Mouse (Mus musculus): ENCODE results near the gene Metrn. TPM values are rescaled to one million over a fixed set of nuclear protein-coding genes. Genes with fewer than 3 reads are reported as not detected.

Metrn gene
- polyA plus RNA-seq, 1 experiment from 2014 or later, result 37.0 TPM

GRCm38 (mm10) chr17:25749314-25749713 lies 47.6 kb downstream of the Metrn start:
- Histone ChIP-seq H3K36me3 (ENCODE audit: control insufficient read depth, insufficient read depth, low read length) (no peaks in the 10 kb centered on the region), H3K4me1 (ENCODE audit: control insufficient read depth, insufficient read depth, low read length) (peaks cover 3% of the 10 kb centered on the region; the same call in 1 of the 2 replicates), H3K4me2 (ENCODE audit: low read depth, low read length) (no peak overlapping the region), H3K9ac (ENCODE audit: low read depth, low read length) (no peak overlapping the region), H3K9me3 (ENCODE audit: control insufficient read depth, low read length) (no peaks in the 10 kb centered on the region), H3K27me3 (replicated peaks; ENCODE audit: control insufficient read depth, insufficient read depth, low read length) (no peaks in the 10 kb centered on the region), H3K27ac (ENCODE audit: low read length) (no peak overlapping the region), H3K4me3 (ENCODE audit: low read length) (no peak overlapping the region)
- WGBS, result 84% methylated on average over 6 of the region's 6 CpGs
- no peak for ATAC-seq

GRCm38 (mm10) chr17:25748238-25748637 lies 48.7 kb downstream of the Metrn start:
- no peak overlapping the region for H3K27ac ChIP-seq (ENCODE audit: low read length)
- no peak overlapping the region for H3K4me3 ChIP-seq (ENCODE audit: low read length)
- no peaks in the 10 kb centered on the region for H3K27me3 ChIP-seq (replicated peaks; ENCODE audit: control insufficient read depth, insufficient read depth, low read length)
- no peaks in the 10 kb centered on the region for H3K9me3 ChIP-seq (ENCODE audit: control insufficient read depth, low read length)
- H3K4me2 ChIP-seq (ENCODE audit: low read depth, low read length), result no peak overlapping the region
- peaks cover 3% of the 10 kb centered on the region; the same call in 1 of the 2 replicates for H3K4me1 ChIP-seq (ENCODE audit: control insufficient read depth, insufficient read depth, low read length)
- no peaks in the 10 kb centered on the region for H3K36me3 ChIP-seq (ENCODE audit: control insufficient read depth, insufficient read depth, low read length)
- WGBS, result 90% methylated on average over 4 of the region's 4 CpGs
- H3K9ac ChIP-seq (ENCODE audit: low read depth, low read length), result no peak overlapping the region
- no peak for ATAC-seq

DNA sequence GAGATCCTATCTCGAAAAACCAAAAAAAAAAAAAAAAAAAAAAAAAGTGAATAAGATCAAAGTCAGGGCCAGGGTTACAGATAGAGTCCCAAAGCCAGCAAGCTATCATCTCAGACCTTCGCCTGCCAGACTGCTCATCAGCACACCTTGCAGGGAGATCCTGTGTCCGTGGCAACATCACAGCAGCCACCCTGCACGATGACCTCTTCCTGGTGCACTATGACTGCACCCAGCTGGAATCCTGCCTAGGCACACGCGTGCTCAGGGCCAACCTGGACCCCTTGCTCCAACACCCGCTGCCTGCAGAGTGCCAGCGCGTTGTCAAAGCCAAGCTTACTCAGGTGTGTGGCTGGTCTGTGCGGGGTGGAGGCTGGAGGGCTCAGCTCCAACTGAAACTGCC lies 52.6 kb downstream of the Metrn start:
- ATAC-seq, result no peak
- H3K9me3 ChIP-seq (ENCODE audit: control insufficient read depth, low read length), result no peaks in the 10 kb centered on the region
- H3K4me3 ChIP-seq (ENCODE audit: low read length), result no peak overlapping the region
- H3K36me3 ChIP-seq (ENCODE audit: control insufficient read depth, insufficient read depth, low read length), result no peaks in the 10 kb centered on the region
- WGBS, result 76% methylated on average over 10 of the region's 10 CpGs
- H3K9ac ChIP-seq (ENCODE audit: low read depth, low read length), result no peak overlapping the region
- no peak overlapping the region for H3K27ac ChIP-seq (ENCODE audit: low read length)
- H3K4me2 ChIP-seq (ENCODE audit: low read depth, low read length), result no peak overlapping the region
- no peaks in the 10 kb centered on the region for H3K4me1 ChIP-seq (ENCODE audit: control insufficient read depth, insufficient read depth, low read length)
- H3K27me3 ChIP-seq (replicated peaks; ENCODE audit: control insufficient read depth, insufficient read depth, low read length), result no peaks in the 10 kb centered on the region

- Histone ChIP-seq H3K4me3 (ENCODE audit: low read length) (no peak overlapping the region), H3K9me3 (ENCODE audit: control insufficient read depth, low read length) (no peaks in the 10 kb centered on the region), H3K36me3 (ENCODE audit: control insufficient read depth, insufficient read depth, low read length) (no peaks in the 10 kb centered on the region), H3K4me2 (ENCODE audit: low read depth, low read length) (no peak overlapping the region), H3K4me1 (ENCODE audit: control insufficient read depth, insufficient read depth, low read length) (no peaks in the 10 kb centered on the region), H3K9ac (ENCODE audit: low read depth, low read length) (no peak overlapping the region), H3K27ac (ENCODE audit: low read length) (no peak overlapping the region), H3K27me3 (replicated peaks; ENCODE audit: control insufficient read depth, insufficient read depth, low read length) (no peaks in the 10 kb centered on the region)
- 90% methylated on average over 9 of the region's 9 CpGs for WGBS
- no peak for ATAC-seq
These were observed 53.1 kb downstream of the Metrn start for GRCm38 (mm10) chr17:25743831-25744230.

Small RNA genes lying within 50 kb of the gene (microRNA-seq; reads per million reads assigned to microRNA genes)
- gene Gm25083 (not detected), gene Mir3082 (not detected), gene Mir6966 (not detected)

Other genes with a start within 250 kb of the Metrn start
- gene Sox8, start 226.4 kb downstream of the Metrn start, polyA plus RNA-seq (2015; fragmentation: Nextera tagmentation; extraction: Ambion mirVana), result 3.6 and 4.3 TPM in 2 replicates
- gene Lmf1, start 218.1 kb downstream of the Metrn start, polyA plus RNA-seq (2015; fragmentation: Nextera tagmentation; extraction: Ambion mirVana), result 39.1 and 40.6 TPM in 2 replicates
- gene Gng13, start 80.0 kb downstream of the Metrn start, polyA plus RNA-seq (2015; fragmentation: Nextera tagmentation; extraction: Ambion mirVana), result 1.9 TPM in 2 replicates
- gene Chtf18, start 69.7 kb downstream of the Metrn start, polyA plus RNA-seq (2015; fragmentation: Nextera tagmentation; extraction: Ambion mirVana), result 20.6 and 22.7 TPM in 2 replicates
- 15.8 and 19.4 TPM in 2 replicates for gene Rpusd1, start 69.5 kb downstream of the Metrn start, polyA plus RNA-seq (2015; fragmentation: Nextera tagmentation; extraction: Ambion mirVana)
- gene Mslnl, start 61.1 kb downstream of the Metrn start, polyA plus RNA-seq (2015; fragmentation: Nextera tagmentation; extraction: Ambion mirVana), result 0.05 TPM in 2 replicates
- 27.7 and 33.3 TPM in 2 replicates for gene Msln, start 42.8 kb downstream of the Metrn start, polyA plus RNA-seq (2015; fragmentation: Nextera tagmentation; extraction: Ambion mirVana)
- 33.6 and 34.6 TPM in 2 replicates for gene Narfl, start 23.4 kb downstream of the Metrn start, polyA plus RNA-seq (2015; fragmentation: Nextera tagmentation; extraction: Ambion mirVana)
- gene Haghl, start 11.5 kb downstream of the Metrn start, polyA plus RNA-seq (2015; fragmentation: Nextera tagmentation; extraction: Ambion mirVana), result 36.8 and 41.1 TPM in 2 replicates
- 0.16 and 0.27 TPM in 2 replicates for gene Ccdc78, start 10.6 kb downstream of the Metrn start, polyA plus RNA-seq (2015; fragmentation: Nextera tagmentation; extraction: Ambion mirVana)
- 111 and 112 TPM in 2 replicates for gene Fam173a, start 4.2 kb downstream of the Metrn start, polyA plus RNA-seq (2015; fragmentation: Nextera tagmentation; extraction: Ambion mirVana)
- not detected in 2 replicates for gene AC134908.4, start 1.5 kb downstream of the Metrn start, polyA plus RNA-seq (2015; fragmentation: Nextera tagmentation; extraction: Ambion mirVana)
- gene Fbxl16, start 11.9 kb upstream of the Metrn start, polyA plus RNA-seq (2015; fragmentation: Nextera tagmentation; extraction: Ambion mirVana), result 2.2 and 2.4 TPM in 2 replicates
- 23.4 and 25.5 TPM in 2 replicates for gene Wdr24, start 26.5 kb upstream of the Metrn start, polyA plus RNA-seq (2015; fragmentation: Nextera tagmentation; extraction: Ambion mirVana)
- 50.1 and 50.9 TPM in 2 replicates for gene Jmjd8, start 31.7 kb upstream of the Metrn start, polyA plus RNA-seq (2015; fragmentation: Nextera tagmentation; extraction: Ambion mirVana)
- 303 and 321 TPM in 2 replicates for gene Stub1, start 36.3 kb upstream of the Metrn start, polyA plus RNA-seq (2015; fragmentation: Nextera tagmentation; extraction: Ambion mirVana)
- gene Rhbdl1, start 40.2 kb upstream of the Metrn start, polyA plus RNA-seq (2015; fragmentation: Nextera tagmentation; extraction: Ambion mirVana), result 1.6 and 2.0 TPM in 2 replicates
- gene Gm20683, start 44.6 kb upstream of the Metrn start, polyA plus RNA-seq (2015; fragmentation: Nextera tagmentation; extraction: Ambion mirVana), result 1.4 and 2.3 TPM in 2 replicates
- 21.5 and 23.2 TPM in 2 replicates for gene Rhot2, start 47.7 kb upstream of the Metrn start, polyA plus RNA-seq (2015; fragmentation: Nextera tagmentation; extraction: Ambion mirVana)
- 11.3 and 11.9 TPM in 2 replicates for gene Wdr90, start 64.4 kb upstream of the Metrn start, polyA plus RNA-seq (2015; fragmentation: Nextera tagmentation; extraction: Ambion mirVana)
- 79.5 and 89.3 TPM in 2 replicates for gene Mcrip2, start 71.6 kb upstream of the Metrn start, polyA plus RNA-seq (2015; fragmentation: Nextera tagmentation; extraction: Ambion mirVana)
- 61.0 and 66.9 TPM in 2 replicates for gene Mettl26, start 77.9 kb upstream of the Metrn start, polyA plus RNA-seq (2015; fragmentation: Nextera tagmentation; extraction: Ambion mirVana)
- gene Wfikkn1, start 83.7 kb upstream of the Metrn start, polyA plus RNA-seq (2015; fragmentation: Nextera tagmentation; extraction: Ambion mirVana), result 0.16 and 0.55 TPM in 2 replicates
- gene Rab40c, start 122.6 kb upstream of the Metrn start, polyA plus RNA-seq (2015; fragmentation: Nextera tagmentation; extraction: Ambion mirVana), result 23.2 and 24.3 TPM in 2 replicates
- 57.8 and 59.7 TPM in 2 replicates for gene Pigq, start 147.8 kb upstream of the Metrn start, polyA plus RNA-seq (2015; fragmentation: Nextera tagmentation; extraction: Ambion mirVana)
- 0.73 TPM in 1 of 2 replicates, not detected in the other for gene Nhlrc4, start 147.8 kb upstream of the Metrn start, polyA plus RNA-seq (2015; fragmentation: Nextera tagmentation; extraction: Ambion mirVana)
- 0.21 and 0.22 TPM in 2 replicates for gene A930017K11Rik, start 155.4 kb upstream of the Metrn start, polyA plus RNA-seq (2015; fragmentation: Nextera tagmentation; extraction: Ambion mirVana)
- 22.3 and 24.5 TPM in 2 replicates for gene Capn15, start 188.7 kb upstream of the Metrn start, polyA plus RNA-seq (2015; fragmentation: Nextera tagmentation; extraction: Ambion mirVana)